Mouse (Mus musculus): ENCODE results near the gene Trappc3l.

The Trappc3l gene

GRCm38 (mm10) chr10:34095147-34095546 is 57.8 kb downstream of the Trappc3l start:
- DNase-seq (ENCODE audit: low read depth, low spot score), result no peak

GRCm38 (mm10) chr10:34095964-34096363 is 58.6 kb downstream of the Trappc3l start:
- no peak for DNase-seq (ENCODE audit: low read depth, low spot score)

DNA sequence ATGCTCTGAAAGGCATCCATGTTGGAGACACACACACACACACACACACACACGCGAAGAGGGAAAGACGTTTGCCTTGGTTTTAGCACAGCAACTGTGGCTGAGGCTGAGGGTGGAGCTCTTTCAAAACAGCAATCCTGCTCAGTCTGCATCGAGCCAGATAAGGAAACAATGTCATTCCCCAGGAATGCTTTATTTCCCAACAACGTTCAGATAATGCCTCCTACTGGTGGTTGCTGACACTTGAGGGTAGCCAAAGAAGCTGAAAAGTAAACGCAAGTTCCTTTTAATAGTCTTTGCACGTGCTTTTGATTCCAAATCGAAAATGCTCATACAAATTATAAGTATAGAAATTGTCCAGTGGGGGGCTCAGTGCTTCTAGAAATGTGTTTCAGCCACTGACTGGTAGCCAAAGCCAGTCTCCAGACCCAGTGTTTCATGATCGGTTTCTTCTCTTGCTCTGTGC is 59.1 kb downstream of the Trappc3l start, which contains the start of gene Calhm5:
Gene Calhm5, minus strand, starts transcription at position 102 of the 466 bp plus-strand sequence.
- peak; percentile 18 for DNase-seq (ENCODE audit: low read depth, low spot score)

DNA sequence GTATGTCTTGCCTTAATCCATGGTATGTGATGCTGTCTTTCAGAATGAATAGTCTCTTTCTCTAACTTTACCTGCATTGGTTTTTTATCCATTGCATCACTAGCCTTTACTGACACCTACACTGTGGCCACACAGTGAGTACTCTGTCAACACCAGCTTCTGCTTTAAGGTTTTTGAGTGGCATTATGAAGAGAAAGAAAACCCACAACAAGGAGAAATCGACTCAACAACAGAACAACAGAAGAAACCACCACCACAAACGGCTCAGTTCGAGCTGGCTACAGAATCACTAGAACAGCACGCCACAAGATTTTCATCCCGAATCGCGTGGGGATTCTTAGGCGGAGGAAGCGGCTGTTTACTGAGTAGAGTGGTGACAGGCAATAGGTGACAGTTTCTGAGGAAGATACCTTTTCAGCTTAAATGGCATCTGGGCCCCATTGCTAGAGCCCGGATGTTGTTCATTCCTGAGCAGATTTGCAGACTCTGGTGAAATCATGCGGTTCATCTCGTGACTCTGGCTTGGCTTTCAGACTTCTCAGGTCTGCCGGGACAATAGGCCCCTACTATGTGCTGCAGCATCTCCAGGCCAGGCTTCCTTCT is 73.6 kb downstream of the Trappc3l start:
- DNase-seq (ENCODE audit: low read depth, low spot score), result no peak

DNA sequence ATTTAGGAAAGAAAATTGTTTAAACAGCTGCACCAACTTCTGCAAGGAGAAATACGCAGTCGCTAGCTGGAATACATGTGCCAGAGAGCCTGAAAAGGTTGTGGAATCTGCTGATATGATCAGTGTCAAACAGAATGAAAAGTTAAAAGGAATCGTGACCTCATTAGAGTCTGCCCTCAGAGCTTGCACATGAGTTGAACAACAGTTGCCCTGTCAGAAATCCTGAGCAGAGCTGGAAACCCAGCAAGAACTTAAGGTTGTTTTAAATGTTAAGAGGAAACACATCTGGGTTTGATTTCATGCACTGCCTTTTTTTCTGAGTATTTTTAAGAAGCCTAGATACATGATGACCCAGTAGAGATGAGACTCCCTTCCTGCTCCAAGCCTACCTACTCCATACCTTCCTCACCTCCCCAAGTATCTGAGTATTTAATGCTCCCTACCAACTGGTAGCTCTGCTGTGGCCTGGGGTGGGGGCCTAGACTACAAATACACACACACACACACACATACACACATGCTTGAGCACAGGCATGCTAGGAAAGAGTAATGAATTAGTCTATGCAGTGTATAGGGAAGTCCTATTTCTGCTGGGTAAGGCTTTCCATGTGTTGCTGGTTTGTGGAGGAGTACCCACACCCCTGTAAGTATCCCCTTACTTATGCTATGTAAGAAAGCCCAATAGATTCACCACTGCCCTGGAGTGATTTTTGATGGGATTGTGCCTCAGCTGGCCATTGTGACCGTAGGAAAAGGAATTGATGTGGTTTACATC is 74.8 kb downstream of the Trappc3l start:
- DNase-seq (ENCODE audit: low read depth, low spot score), result no peak

GRCm38 (mm10) chr10:34117131-34117530 is 79.7 kb downstream of the Trappc3l start:
- DNase-seq (ENCODE audit: low read depth, low spot score), result no peak

DNA sequence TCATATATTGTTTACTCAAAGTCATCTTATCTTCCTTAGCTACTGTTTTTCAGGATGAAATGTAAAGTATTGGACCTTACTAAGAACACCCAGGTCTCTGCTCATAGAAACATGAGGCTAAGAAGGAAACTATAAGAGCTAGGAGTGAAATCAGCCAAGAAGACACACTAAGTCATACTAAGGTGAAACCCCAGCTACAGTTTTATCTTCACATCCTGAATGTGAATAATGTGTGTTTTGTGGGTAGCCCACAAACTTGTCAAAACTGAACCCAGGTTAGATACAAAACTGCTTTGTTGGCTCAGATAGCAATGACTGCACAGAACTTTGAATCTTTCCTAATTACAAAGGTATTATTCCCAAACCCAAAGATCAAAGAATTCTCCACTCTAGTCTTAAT is 80.4 kb downstream of the Trappc3l start:
- DNase-seq (ENCODE audit: low read depth, low spot score), result no peak

DNA sequence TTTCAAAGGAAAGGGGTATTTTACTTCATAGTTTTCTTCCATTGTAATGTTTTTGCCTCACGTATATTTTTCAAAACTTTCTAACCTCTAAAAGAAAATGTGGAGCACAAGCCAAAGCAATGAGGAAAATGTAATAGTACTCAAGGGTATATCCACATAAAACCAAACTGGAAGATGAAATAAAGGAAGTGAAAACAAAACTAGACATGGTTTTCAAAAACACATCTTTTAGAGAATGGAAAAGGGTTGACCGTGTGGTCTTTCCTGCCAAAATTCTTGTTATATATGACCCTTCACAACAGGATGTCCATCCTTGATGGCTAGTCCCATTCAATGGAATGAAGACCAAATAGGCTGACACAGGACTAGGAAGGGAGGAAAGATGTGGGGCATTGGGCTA is 81.0 kb downstream of the Trappc3l start:
- DNase-seq (ENCODE audit: low read depth, low spot score), result no peak

DNA sequence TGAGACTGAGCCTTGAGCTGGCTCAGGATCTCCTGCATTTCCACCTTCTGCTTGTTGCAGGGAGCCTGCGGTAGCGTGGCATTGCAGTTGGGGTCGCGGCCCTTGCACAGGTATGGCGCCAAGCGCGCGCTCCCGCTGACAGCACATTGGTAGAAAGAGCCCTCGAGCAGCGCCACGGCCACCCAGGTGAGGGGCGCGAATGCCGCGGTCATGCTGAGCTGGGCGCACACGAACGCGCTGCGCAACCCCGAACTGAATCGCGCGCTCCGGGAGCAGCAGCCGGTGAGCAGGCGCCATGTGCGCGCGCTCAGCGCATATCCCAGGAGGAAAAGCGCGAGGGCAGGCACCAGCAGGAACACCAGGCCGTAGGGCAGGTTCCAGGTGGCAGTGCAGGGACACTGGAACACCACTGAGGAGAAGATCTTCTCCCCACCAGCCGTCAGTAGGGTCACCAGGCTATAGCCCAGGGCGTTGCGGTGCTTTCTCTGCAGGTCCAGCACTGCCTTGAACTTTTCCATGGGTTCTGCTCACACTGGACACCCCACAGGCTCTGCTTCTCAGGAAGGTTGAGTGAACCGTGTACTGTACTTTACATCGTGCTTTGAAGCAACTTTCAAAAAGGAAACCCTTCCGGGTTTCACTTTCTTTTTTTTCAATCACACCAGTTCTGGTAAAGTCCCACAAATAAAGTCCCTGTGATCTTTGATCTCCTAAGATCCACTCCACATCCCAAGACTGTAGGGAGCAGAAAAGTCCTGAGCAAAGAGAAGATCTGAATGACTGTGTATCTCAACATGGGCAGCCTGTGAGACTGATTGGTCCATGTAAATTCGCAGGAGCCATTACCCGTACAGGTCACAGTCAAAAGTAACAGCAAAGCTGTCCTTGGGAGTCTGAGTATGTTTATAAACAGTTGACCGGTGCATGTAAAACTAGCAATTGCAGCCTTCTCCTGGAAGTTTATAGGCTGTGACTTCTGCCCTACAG is 90.3 kb downstream of the Trappc3l start, which contains the start of gene Calhm6:
Gene Calhm6, minus strand, starts transcription at position 593 of the 987 bp plus-strand sequence.
- DNase-seq (ENCODE audit: low read depth, low spot score), result peak; percentile 4

- DNase-seq (ENCODE audit: low read depth, low spot score), result no peak
Observed at GRCm38 (mm10) chr10:34128391-34128790, 91.0 kb downstream of the Trappc3l start.

DNA sequence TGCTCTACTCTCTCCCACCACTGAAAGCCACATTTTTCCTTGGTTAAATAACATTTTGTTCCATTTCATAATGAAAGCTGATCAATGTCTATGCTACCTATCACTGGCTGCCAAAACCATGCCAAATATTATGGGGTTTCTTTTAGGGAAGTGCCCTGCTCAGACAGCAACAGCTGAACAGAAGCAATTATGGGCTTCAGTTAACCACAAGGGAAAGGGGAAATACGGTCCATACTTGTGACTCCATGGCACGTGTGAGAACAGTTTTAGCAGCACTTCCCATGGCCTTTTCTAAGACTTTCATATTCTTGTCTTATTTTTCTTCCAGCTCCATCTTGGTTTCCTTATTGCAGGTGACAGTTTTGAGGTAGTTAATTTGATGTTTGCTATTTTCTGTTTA is 94.0 kb downstream of the Trappc3l start:
- DNase-seq (ENCODE audit: low read depth, low spot score), result no peak

DNA sequence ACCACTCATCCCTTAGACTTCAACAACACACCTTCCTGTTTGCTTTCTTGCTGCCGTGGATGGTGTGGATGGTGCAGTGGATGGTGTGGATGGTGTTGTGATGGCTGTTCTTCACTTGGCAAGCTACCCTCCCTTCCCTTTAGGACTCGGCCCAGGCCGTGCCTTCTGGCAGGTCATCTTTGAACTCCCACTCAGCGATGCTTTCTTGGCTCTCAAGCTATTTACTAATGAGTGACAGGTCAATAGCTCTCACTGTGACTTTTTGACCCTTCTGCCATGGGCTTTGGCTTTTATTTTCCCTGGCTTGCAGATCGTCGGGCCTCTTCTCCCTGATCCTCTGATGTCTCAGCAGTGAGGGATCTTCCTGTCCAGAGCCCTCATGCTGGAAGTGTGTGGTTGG is 99.0 kb downstream of the Trappc3l start:
- DNase-seq (ENCODE audit: low read depth, low spot score), result no peak

DNA sequence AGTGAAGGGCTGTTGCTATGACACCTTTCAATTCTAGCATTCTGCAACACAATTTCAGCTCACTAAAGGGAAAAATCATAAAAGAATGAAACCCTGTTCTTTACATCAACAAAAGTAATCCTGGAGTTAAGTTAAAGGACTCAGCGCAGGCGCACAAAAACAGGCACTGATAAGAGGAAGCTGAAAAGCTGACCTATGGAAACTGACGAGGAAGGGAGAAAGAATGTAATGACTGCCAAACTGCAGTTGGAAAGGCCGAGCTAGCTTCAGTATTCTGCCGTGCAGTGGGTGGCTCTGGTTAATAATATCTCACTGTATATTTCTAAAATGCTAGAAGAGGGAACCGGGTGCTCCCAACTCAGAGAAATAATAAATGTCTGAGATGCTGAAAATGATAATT is 100.6 kb downstream of the Trappc3l start:
- DNase-seq (ENCODE audit: low read depth, low spot score), result no peak

DNA sequence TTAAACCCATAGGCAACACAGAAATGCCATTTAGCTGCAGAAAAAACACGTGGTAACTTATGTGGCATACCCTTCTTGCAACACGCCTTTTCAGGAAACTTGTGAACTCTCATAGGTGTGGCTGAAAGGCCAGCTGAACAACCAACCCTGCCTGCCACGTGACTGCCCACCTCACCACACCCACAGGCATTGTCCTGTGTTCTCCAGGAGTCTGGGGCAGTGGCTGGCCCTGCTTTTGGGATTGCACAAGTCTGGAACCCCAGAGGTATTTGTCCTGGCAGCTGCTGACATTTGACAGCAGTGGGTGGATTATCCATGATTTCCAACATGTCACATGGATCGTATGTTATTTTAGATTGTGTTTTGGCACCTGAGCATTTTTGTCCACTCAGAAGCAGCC is 102.4 kb downstream of the Trappc3l start:
- DNase-seq (ENCODE audit: low read depth, low spot score), result no peak

- no peak for DNase-seq (ENCODE audit: low read depth, low spot score)
Observed at GRCm38 (mm10) chr10:34141693-34142092, 104.3 kb downstream of the Trappc3l start.

DNA sequence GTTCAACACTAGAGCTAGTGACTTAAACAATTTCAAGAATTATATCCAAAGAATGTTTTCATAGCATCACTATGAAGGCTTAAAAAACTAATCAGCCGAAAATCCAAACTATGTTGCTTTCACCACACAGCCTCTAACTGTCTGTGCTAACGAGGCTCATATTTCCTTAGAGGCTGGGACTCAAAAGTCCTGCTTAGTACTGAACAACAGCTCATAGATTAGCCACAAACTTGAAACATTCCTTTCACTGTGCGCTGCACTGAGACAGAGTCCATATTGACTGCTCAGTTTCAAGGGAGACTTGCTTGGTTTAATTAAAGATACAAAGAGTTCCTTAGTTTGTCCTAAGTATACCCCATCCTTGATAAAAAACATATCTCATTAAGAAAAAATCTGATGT is 112.4 kb downstream of the Trappc3l start:
- no peak for DNase-seq (ENCODE audit: low read depth, low spot score)

DNA sequence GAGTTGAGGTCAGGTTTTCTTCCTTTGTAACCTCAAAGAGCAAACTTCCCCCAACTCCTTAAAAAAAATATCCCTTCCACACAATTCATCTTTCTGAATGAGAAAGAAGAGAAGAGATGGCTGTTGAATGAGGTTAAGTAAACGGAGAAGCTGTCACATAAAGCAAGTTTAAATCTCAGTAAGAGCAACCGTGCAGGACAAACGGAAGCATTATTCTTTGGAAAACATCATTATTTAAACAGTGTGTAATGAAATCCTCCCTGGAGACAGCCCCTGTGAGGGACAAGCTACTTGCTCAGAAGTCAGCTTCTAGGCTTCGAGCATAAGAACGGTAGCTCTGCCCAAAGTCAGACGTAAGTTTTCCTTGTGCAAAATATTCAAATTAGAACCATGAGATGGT is 113.1 kb downstream of the Trappc3l start:
- no peak for DNase-seq (ENCODE audit: low read depth, low spot score)

DNA sequence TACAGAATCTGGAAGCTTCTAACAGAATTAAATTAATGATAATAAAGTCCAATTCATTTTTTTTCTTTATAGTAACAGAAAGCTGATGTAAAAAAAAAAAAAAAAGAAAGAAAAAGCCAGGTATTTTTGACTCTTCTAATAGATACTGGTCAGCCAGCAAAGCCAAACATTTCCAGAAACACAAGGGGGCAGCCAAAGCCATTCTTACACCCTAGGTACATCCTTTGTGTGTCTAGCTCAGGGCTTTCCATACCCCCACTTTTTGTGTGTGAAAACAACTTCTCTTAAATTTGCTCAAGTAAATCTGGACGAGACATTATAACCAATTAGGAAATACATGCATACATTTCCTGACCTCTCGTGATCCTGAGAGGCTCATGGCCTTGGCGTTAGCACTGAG is 114.4 kb downstream of the Trappc3l start:
- no peak for DNase-seq (ENCODE audit: low read depth, low spot score)

GRCm38 (mm10) chr10:34155796-34156554 is 118.6 kb downstream of the Trappc3l start:
- no peak for DNase-seq (ENCODE audit: low read depth, low spot score)

Data from brain, embryonic 18.5 days (tissue).